Mouse (Mus musculus) liver, postnatal 0 days (tissue): ENCODE results near the gene Ccser1.

Experiments used
- CTCF ChIP-seq: sonication (generic); IDR thresholded peaks from 2 replicates; pipeline ENCODE4 v1.5.1; 2016; ENCODE audit warnings: antibody characterized with exemption, low read depth
- EP300 ChIP-seq: IDR thresholded peaks from 2 replicates; pipeline ENCODE4 v1.6.1; 2016; ENCODE audit warnings: antibody characterized with exemption, low read depth, mild to moderate bottlenecking

DNA sequence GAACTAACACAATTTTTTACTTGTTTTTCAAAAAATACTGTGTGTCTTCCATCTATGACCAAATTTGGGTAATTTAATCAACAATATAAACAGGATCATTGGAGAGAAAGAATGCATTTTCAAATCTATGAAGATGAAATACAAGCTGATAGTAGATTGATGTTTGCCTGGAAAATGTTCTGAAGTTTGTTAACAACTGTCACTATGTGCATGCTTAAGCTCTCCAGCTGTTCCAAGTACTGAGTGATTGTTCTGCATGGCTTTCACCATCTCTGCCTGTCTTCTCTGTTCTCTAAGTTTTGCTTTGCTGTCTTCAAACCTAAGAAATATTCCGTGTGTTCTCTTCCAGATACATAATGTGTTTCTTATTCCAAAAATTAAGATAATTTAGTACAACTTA is 751.5 kb downstream of the Ccser1 start:
- TF ChIP-seq CTCF (no peak), EP300 (no peak)
